Mouse (Mus musculus): ENCODE data around the gene Cacnb4.

Cacnb4 gene

DNA sequence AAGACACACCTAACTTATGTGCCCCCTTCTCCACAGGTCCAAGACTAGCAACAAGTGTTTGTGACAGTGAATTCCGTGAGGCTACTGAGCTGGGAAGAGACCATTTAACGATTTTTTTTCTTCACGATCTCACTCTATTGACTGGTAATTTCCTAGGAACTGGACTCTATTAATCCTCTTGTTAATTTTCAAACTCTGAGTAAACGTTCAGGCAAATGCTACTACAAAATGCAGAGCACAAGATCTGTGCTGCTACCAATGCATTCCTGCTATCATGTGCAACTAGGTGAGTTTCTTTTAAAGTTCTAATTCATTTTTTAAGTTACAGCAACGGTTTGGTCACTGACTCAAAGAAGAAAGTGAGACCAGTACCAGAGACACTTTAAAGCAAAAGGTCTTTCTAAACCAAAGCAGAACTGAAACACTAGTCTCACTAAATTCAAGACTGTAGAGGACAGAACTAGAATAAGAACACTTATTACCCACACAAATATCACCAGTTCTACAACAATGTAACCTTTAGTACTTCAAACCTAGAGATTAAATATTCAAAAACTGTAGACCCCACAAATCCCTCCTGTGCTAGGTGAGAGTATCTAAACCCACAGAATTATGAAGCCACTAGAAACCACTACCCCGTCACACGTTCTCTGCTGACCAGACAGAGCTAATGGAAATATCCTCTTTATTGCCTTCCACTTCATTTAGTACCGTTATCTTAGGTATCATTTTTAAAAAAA lies 253.6 kb downstream of the Cacnb4 start:
- in situ Hi-C loops (cut with MboI; ENCODE audit: low pct_unique_long_range_greater_than_20kb in 1 of 2, low sequenced_read_pairs in 2 of 2, unreplicated experiment in 1 of 2) = no loop called here

DNA sequence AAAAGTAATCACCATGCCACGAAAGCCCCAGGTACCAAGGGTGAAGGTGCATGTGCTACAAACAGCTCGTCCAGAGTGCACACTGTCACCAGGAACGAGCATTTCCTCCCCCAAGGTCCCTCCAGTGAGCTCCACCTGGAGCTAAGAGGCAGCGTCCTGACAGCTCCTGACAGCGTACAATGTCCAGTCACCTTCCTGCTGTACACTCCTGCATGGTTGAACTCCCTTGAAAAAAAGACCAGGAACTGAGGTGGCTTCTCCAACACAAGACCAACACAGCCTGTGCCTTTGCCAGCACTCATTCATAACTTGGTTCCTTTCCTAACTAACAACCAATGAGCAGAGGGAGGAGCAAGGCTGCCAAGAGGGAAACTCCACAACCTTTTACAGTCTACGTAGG lies 255.4 kb downstream of the Cacnb4 start:
- in situ Hi-C loops (cut with MboI; ENCODE audit: low pct_unique_long_range_greater_than_20kb in 1 of 2, low sequenced_read_pairs in 2 of 2, unreplicated experiment in 1 of 2) = no loop called here

DNA sequence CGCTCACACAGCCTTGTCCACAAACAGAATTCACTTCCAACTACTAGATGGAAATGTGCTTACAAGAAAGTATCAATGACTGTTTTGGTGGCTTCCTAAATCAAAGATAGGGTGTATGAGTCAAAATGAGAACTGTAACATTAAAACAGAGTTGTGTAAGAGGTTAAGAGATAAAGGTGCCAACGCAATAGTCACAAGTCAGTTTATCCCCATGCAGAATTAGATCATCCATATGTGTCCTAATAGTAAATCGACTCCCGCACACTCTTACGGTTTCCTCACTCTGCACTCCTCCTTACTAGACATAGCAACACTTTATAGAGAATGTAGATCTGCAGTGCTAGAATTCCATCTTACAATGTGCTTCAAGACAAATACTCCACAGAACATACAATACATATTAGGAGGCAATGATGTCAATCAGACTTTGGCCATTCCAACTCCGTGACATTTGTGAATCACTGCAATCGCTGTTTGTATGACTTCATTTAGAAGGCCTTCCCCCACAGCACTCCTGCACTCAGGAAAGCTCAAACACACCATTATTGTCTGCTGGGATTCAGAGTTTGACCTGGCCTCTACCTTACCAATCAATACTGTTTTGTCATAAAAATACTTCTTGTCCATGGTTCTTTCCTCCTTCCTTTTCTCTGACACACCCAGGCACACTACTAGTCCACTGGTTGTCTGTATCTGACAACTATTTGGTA lies 256.5 kb downstream of the Cacnb4 start:
- in situ Hi-C loops (cut with MboI; ENCODE audit: low pct_unique_long_range_greater_than_20kb in 1 of 2, low sequenced_read_pairs in 2 of 2, unreplicated experiment in 1 of 2) = no loop called here

DNA sequence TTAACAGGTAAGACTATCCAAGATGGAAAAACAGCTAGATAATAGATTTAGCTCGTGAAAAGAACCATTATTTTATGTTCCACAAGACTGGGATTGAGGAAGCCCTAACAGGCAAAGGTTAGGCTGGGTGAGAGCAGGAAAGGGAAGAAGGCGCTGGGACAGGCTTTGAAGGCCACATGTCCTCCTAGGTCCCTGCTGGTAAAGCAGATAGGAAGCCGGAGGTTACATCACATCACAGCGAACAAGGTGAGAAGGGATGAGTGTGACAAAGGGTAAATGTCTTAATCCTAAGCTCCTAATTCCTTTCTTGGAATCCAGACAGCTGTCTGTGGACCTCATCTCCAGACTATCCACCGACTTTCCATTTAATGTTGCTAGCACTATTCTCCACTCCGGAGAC lies 257.3 kb downstream of the Cacnb4 start:
- in situ Hi-C loops (cut with MboI; ENCODE audit: low pct_unique_long_range_greater_than_20kb in 1 of 2, low sequenced_read_pairs in 2 of 2, unreplicated experiment in 1 of 2) = no loop called here

- in situ Hi-C loops (cut with MboI; ENCODE audit: low pct_unique_long_range_greater_than_20kb in 1 of 2, low sequenced_read_pairs in 2 of 2, unreplicated experiment in 1 of 2) = no loop called here
These were observed 264.1 kb downstream of the Cacnb4 start for GRCm38 (mm10) chr2:52412524-52413037.

DNA sequence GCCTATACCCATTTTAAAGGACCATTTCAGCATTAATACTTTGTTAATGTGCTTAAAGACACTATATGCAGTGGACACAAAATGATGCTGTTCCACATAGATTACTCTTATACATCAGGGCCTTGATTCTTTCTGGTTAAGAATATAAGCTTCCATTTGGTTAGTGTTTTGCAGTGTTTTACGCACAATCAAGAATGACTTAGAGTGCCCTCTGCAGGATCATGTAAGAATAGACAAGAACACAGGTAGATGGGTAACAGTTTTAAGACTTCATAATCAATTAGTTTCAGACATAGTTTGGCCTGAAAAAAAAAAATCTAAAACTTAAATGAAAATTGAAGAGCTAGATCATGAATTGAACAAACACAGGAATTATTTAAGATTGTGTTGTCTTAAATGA lies 270.2 kb downstream of the Cacnb4 start:
- in situ Hi-C loops (cut with MboI; ENCODE audit: low pct_unique_long_range_greater_than_20kb in 1 of 2, low sequenced_read_pairs in 2 of 2, unreplicated experiment in 1 of 2) = no loop called here

- in situ Hi-C loops (cut with MboI; ENCODE audit: low pct_unique_long_range_greater_than_20kb in 1 of 2, low sequenced_read_pairs in 2 of 2, unreplicated experiment in 1 of 2) = no loop called here
These were observed 271.4 kb downstream of the Cacnb4 start for GRCm38 (mm10) chr2:52405238-52405637.

DNA sequence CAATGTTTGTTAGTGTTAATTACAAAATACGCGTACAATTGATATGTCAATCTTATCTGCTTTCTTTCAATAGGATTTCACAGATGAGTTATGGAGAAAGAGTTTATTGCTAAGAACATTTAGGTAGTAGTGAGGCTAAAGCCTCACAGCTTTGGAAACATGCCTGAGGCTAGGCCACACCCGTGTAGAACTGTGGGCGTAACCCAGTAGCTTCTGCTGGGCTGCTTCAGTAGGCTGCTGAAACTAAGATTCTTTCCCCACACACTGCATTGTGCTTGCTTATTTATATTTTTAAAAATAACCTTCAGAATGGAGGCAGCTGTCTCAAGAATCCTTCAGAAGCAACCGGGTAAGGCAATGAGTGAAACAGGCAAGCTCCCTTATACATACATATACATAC lies 282.1 kb downstream of the Cacnb4 start:
- in situ Hi-C loops (cut with MboI; ENCODE audit: low pct_unique_long_range_greater_than_20kb in 1 of 2, low sequenced_read_pairs in 2 of 2, unreplicated experiment in 1 of 2) = no loop called here

- in situ Hi-C loops (cut with MboI; ENCODE audit: low pct_unique_long_range_greater_than_20kb in 1 of 2, low sequenced_read_pairs in 2 of 2, unreplicated experiment in 1 of 2) = no loop called here
These were observed 286.1 kb downstream of the Cacnb4 start for GRCm38 (mm10) chr2:52390415-52390975.

- in situ Hi-C loops (cut with MboI; ENCODE audit: low pct_unique_long_range_greater_than_20kb in 1 of 2, low sequenced_read_pairs in 2 of 2, unreplicated experiment in 1 of 2) = no loop called here
These were observed 286.7 kb downstream of the Cacnb4 start for GRCm38 (mm10) chr2:52389975-52390374.

DNA sequence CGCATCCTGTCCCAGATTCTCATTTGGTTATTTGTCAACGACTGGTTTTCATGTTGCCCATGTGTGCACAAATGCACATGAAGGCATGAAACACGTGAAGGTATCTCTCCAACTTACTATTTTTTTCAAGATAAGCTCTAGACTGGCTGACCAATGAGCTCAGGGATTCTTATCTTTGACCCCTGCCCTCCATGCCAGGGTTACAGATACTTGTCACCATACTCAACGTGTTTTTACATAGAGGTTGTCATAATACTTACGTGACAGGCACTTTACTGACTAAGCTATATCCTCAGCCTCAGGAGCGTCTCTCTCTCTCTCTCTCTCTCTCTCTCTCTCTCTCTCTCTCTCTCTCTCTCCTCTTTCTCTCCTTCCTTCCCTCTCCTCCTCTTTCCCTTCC lies 290.2 kb downstream of the Cacnb4 start:
- in situ Hi-C loops (cut with MboI; ENCODE audit: low pct_unique_long_range_greater_than_20kb in 1 of 2, low sequenced_read_pairs in 2 of 2, unreplicated experiment in 1 of 2) = no loop called here

- in situ Hi-C loops (cut with MboI; ENCODE audit: low pct_unique_long_range_greater_than_20kb in 1 of 2, low sequenced_read_pairs in 2 of 2, unreplicated experiment in 1 of 2) = no loop called here
These were observed 290.6 kb downstream of the Cacnb4 start for GRCm38 (mm10) chr2:52386037-52386436.

- in situ Hi-C loops (cut with MboI; ENCODE audit: low pct_unique_long_range_greater_than_20kb in 1 of 2, low sequenced_read_pairs in 2 of 2, unreplicated experiment in 1 of 2) = no loop called here
These were observed 297.8 kb downstream of the Cacnb4 start for GRCm38 (mm10) chr2:52378848-52379261.

DNA sequence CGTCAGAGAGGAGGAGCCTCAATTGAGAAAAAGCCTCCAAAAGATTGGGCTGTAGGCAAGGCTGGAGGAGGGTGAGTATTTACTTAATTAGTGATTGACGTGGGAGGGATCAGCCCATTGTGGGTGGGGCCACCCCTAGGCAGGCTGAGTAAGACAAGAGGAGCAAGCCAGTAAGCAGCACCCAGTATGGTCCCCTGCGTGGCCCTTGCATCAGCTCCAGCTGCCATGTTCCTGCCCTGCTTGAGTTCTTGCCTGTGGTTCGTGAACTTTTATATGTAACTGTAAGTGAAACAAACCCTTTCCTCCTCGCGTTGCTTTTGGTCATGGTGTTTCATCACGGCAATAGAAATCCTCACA lies 298.2 kb downstream of the Cacnb4 start, which contains the start of gene Neb:
Gene Neb (minus strand): TSS at position 27 of the 357 bp plus-strand sequence.
- in situ Hi-C loops (cut with MboI; ENCODE audit: low pct_unique_long_range_greater_than_20kb in 1 of 2, low sequenced_read_pairs in 2 of 2, unreplicated experiment in 1 of 2) = no loop called here
